Mouse (Mus musculus): ENCODE results near the gene Rere. TPM values are rescaled to one million over a fixed set of nuclear protein-coding genes. Genes with fewer than 3 reads are reported as not detected.

Rere gene
- total RNA-seq, 2 experiments from 2014 or later: 37.8 to 51.5 TPM

GRCm38 (mm10) chr4:150404583-150404982 is 123.1 kb downstream of the Rere start:
- DNase-seq (ENCODE audit: low spot score): no peak
- intact Hi-C loops (cut with DNase I): loop anchor here (2.0 kb wide), 1 partner anchor 32 kb away; no protein-coding TSS in a partner anchor

- intact Hi-C loops (cut with DNase I): loop anchor here (2.0 kb wide), 1 partner anchor 33 kb away; no protein-coding TSS in a partner anchor
- DNase-seq (ENCODE audit: low spot score): no peak
Observed at GRCm38 (mm10) chr4:150405786-150406185, 124.3 kb downstream of the Rere start.

GRCm38 (mm10) chr4:150406320-150406719 is 124.9 kb downstream of the Rere start:
- intact Hi-C loops (cut with DNase I): no loop called here
- DNase-seq (ENCODE audit: low spot score): no peak

- DNase-seq (ENCODE audit: low spot score): no peak
- intact Hi-C loops (cut with DNase I): no loop called here
Observed at GRCm38 (mm10) chr4:150406821-150407220, 125.4 kb downstream of the Rere start.

- intact Hi-C loops (cut with DNase I): no loop called here
- DNase-seq (ENCODE audit: low spot score): no peak
Observed at GRCm38 (mm10) chr4:150414296-150414695, 132.8 kb downstream of the Rere start.

GRCm38 (mm10) chr4:150414759-150415158 is 133.3 kb downstream of the Rere start:
- intact Hi-C loops (cut with DNase I): no loop called here
- DNase-seq (ENCODE audit: low spot score): no peak

- no peak for DNase-seq (ENCODE audit: low spot score)
- intact Hi-C loops (cut with DNase I): no loop called here
Observed at GRCm38 (mm10) chr4:150415227-150415969, 134.0 kb downstream of the Rere start.

GRCm38 (mm10) chr4:150420576-150421263 is 139.3 kb downstream of the Rere start:
- intact Hi-C loops (cut with DNase I): no loop called here
- no peak for DNase-seq (ENCODE audit: low spot score)

- intact Hi-C loops (cut with DNase I): no loop called here
- DNase-seq (ENCODE audit: low spot score): no peak
Observed at GRCm38 (mm10) chr4:150426098-150426879, 144.8 kb downstream of the Rere start.

GRCm38 (mm10) chr4:150426880-150427476 is 145.5 kb downstream of the Rere start:
- intact Hi-C loops (cut with DNase I): no loop called here
- DNase-seq (ENCODE audit: low spot score): no peak

- no peak for DNase-seq (ENCODE audit: low spot score)
- intact Hi-C loops (cut with DNase I): no loop called here
Observed at GRCm38 (mm10) chr4:150428762-150429161, 147.3 kb downstream of the Rere start.

- no peak for DNase-seq (ENCODE audit: low spot score)
- intact Hi-C loops (cut with DNase I): no loop called here
Observed at GRCm38 (mm10) chr4:150433827-150434574, 152.6 kb downstream of the Rere start.

- DNase-seq (ENCODE audit: low spot score): no peak
- intact Hi-C loops (cut with DNase I): no loop called here
Observed at GRCm38 (mm10) chr4:150435590-150435989, 154.1 kb downstream of the Rere start.

GRCm38 (mm10) chr4:150438621-150439020 is 157.2 kb downstream of the Rere start:
- intact Hi-C loops (cut with DNase I): no loop called here
- DNase-seq (ENCODE audit: low spot score): no peak

- DNase-seq (ENCODE audit: low spot score): no peak
- intact Hi-C loops (cut with DNase I): no loop called here
Observed at GRCm38 (mm10) chr4:150441931-150442330, 160.5 kb downstream of the Rere start.

GRCm38 (mm10) chr4:150444068-150444467 is 162.6 kb downstream of the Rere start:
- intact Hi-C loops (cut with DNase I): no loop called here
- no peak for DNase-seq (ENCODE audit: low spot score)

GRCm38 (mm10) chr4:150446617-150447016 is 165.2 kb downstream of the Rere start:
- DNase-seq (ENCODE audit: low spot score): no peak
- intact Hi-C loops (cut with DNase I): no loop called here

GRCm38 (mm10) chr4:150447517-150447916 is 166.1 kb downstream of the Rere start:
- no peak for DNase-seq (ENCODE audit: low spot score)
- intact Hi-C loops (cut with DNase I): no loop called here

- no peak for DNase-seq (ENCODE audit: low spot score)
- intact Hi-C loops (cut with DNase I): no loop called here
Observed at GRCm38 (mm10) chr4:150448433-150448832, 167.0 kb downstream of the Rere start.
